Mouse (Mus musculus) thymus, adult 2 months (tissue): ENCODE measurements around the gene Mecom.

Experiments
- CTCF ChIP-seq: fragments of 200-500 bp; IDR thresholded peaks from 2 replicates; pipeline ENCODE4 v1.5.1; 2012; ENCODE audit warnings: mild to moderate bottlenecking, control low read depth, low read length, moderate library complexity, borderline replicate concordance; ENCODE audit not compliant: control insufficient read depth, poor library complexity, insufficient read depth; ENCODE audit errors: extremely low read depth
- POLR2A ChIP-seq: fragments of 200-500 bp; IDR thresholded peaks from 2 replicates; pipeline ENCODE4 v1.6.1; 2012; ENCODE audit warnings: mild to moderate bottlenecking, low read length, control low read depth, moderate library complexity; ENCODE audit not compliant: control insufficient read depth, poor library complexity, insufficient read depth; ENCODE audit errors: extremely low read depth

- TF ChIP-seq POLR2A, result no peak
- TF ChIP-seq CTCF, result no peak
Observed at GRCm38 (mm10) chr3:30153923-30154331, 393.9 kb downstream of the Mecom start.
